Mouse (Mus musculus): ENCODE data around the gene Ube2o. TPM values are rescaled to one million over a fixed set of nuclear protein-coding genes. Genes with fewer than 3 reads are reported as not detected.

Gene Ube2o
- polyA plus RNA-seq, 1 experiment from 2014 or later: 5.2 TPM

- ATAC-seq (ENCODE audit: low read depth): 0 out of 2 replicates have a peak, but pooled peaks have one; percentile 20
Observed at GRCm38 (mm10) chr11:116554171-116554878, 26.9 kb downstream of the Ube2o start.

DNA sequence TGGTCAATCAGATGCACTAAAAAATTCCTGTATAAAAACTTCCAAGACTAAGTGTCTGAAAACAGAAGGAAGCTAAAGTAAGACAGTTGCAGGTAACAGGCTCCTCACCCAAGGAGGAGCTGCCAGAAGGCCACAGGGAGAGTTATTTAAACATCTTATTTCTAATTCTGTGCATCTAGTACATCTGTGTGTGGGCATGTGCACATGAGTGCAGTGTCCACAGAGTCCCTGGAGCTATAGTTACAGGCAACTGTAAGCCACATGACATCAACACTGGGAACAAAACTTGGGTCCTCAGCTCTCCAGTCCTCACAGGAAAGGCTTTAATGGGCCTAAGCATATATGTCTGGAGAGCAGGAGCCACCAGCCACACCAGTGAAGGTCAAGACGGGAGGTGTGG is 29.1 kb downstream of the Ube2o start:
- no peaks in the 10 kb centered on the region for H3K27me3 ChIP-seq (ENCODE audit: control insufficient read depth, insufficient read depth, low read depth, low read length)
- H3K27ac ChIP-seq (ENCODE audit: low read length): no peak overlapping the region
- H3K4me3 ChIP-seq (ENCODE audit: low read length): no peak overlapping the region
- 82% methylated on average over 1 of the region's 1 CpGs for WGBS
- no peak overlapping the region for H3K4me2 ChIP-seq (ENCODE audit: low read depth, low read length)
- no peaks in the 10 kb centered on the region; the same call in 1 of the 2 replicates for H3K36me3 ChIP-seq (ENCODE audit: control insufficient read depth, insufficient read depth, low read length)
- no peak for ATAC-seq (ENCODE audit: low read depth)
- peaks cover 31% of the 10 kb centered on the region for H3K4me1 ChIP-seq (replicated peaks; ENCODE audit: control insufficient read depth, insufficient read depth, low read length)
- H3K9ac ChIP-seq (ENCODE audit: low read length): no peak overlapping the region
- no peaks in the 10 kb centered on the region for H3K9me3 ChIP-seq (ENCODE audit: control insufficient read depth, low read length)

More at GRCm38 (mm10) chr11:116554171-116554878, 26.9 kb downstream of the Ube2o start:
- H3K9me3 ChIP-seq (ENCODE audit: control insufficient read depth, low read length): no peaks in the 10 kb centered on the region
- H3K27ac ChIP-seq (ENCODE audit: low read length): no peak overlapping the region
- H3K9ac ChIP-seq (ENCODE audit: low read length): no peak overlapping the region
- H3K4me3 ChIP-seq (ENCODE audit: low read length): no peak overlapping the region
- no peak overlapping the region for H3K4me2 ChIP-seq (ENCODE audit: low read depth, low read length)
- no peaks in the 10 kb centered on the region for H3K36me3 ChIP-seq (ENCODE audit: control insufficient read depth, insufficient read depth, low read length)
- no peaks in the 10 kb centered on the region for H3K27me3 ChIP-seq (ENCODE audit: control insufficient read depth, insufficient read depth, low read depth, low read length)
- H3K4me1 ChIP-seq (replicated peaks; ENCODE audit: control insufficient read depth, insufficient read depth, low read length): peaks cover 30% of the 10 kb centered on the region
- WGBS: 29% methylated on average over 12 of the region's 12 CpGs

GRCm38 (mm10) chr11:116550748-116551147 is 30.5 kb downstream of the Ube2o start:
- H3K4me1 ChIP-seq (replicated peaks; ENCODE audit: control insufficient read depth, insufficient read depth, low read length): peaks cover 29% of the 10 kb centered on the region
- H3K27ac ChIP-seq (ENCODE audit: low read length): peak overlapping the region; percentile 71
- H3K4me3 ChIP-seq (ENCODE audit: low read length): no peak overlapping the region
- 42% methylated on average over 7 of the region's 7 CpGs for WGBS
- H3K9ac ChIP-seq (ENCODE audit: low read length): peak overlapping the region; percentile 25; the same call in 1 of the 2 replicates
- ATAC-seq (ENCODE audit: low read depth): peak; percentile 85
- H3K9me3 ChIP-seq (ENCODE audit: control insufficient read depth, low read length): no peaks in the 10 kb centered on the region
- H3K36me3 ChIP-seq (ENCODE audit: control insufficient read depth, insufficient read depth, low read length): peaks cover 6% of the 10 kb centered on the region
- H3K27me3 ChIP-seq (ENCODE audit: control insufficient read depth, insufficient read depth, low read depth, low read length): no peaks in the 10 kb centered on the region
- no peak overlapping the region for H3K4me2 ChIP-seq (ENCODE audit: low read depth, low read length)

- Histone ChIP-seq H3K27ac (ENCODE audit: low read length) (peak overlapping the region; percentile 35), H3K9ac (ENCODE audit: low read length) (no peak overlapping the region), H3K4me3 (ENCODE audit: low read length) (no peak overlapping the region), H3K36me3 (ENCODE audit: control insufficient read depth, insufficient read depth, low read length) (peaks cover 13% of the 10 kb centered on the region), H3K9me3 (ENCODE audit: control insufficient read depth, low read length) (no peaks in the 10 kb centered on the region), H3K4me1 (replicated peaks; ENCODE audit: control insufficient read depth, insufficient read depth, low read length) (peaks cover 26% of the 10 kb centered on the region), H3K27me3 (ENCODE audit: control insufficient read depth, insufficient read depth, low read depth, low read length) (no peaks in the 10 kb centered on the region), H3K4me2 (ENCODE audit: low read depth, low read length) (no peak overlapping the region)
- ATAC-seq (ENCODE audit: low read depth): no peak
- WGBS: 76% methylated on average over 11 of the region's 11 CpGs
Observed at GRCm38 (mm10) chr11:116549273-116550038, 31.8 kb downstream of the Ube2o start.

DNA sequence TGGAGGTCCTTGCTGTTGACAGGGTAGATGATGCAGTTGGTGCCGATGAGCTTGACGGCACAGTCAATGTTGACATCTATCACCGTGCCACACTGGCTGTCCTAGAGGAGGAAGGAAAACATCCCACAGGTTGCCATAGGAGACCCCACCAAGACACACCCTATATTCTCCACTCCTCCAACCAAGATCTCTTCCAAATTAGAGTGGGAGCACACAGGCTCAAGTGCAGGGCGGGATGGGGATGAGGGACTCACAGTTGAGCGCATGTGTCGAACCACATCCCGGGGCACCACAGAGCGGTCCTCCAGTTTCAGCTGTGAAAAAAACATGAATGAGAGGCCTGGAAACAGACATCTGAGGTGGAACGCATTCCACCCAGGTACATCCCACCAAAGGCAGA is 32.5 kb downstream of the Ube2o start:
- Histone ChIP-seq H3K4me3 (ENCODE audit: low read length) (no peak overlapping the region), H3K4me1 (replicated peaks; ENCODE audit: control insufficient read depth, insufficient read depth, low read length) (peaks cover 23% of the 10 kb centered on the region), H3K4me2 (ENCODE audit: low read depth, low read length) (no peak overlapping the region), H3K27ac (ENCODE audit: low read length) (no peak overlapping the region), H3K9me3 (ENCODE audit: control insufficient read depth, low read length) (no peaks in the 10 kb centered on the region), H3K36me3 (ENCODE audit: control insufficient read depth, insufficient read depth, low read length) (peaks cover 17% of the 10 kb centered on the region), H3K9ac (ENCODE audit: low read length) (no peak overlapping the region), H3K27me3 (ENCODE audit: control insufficient read depth, insufficient read depth, low read depth, low read length) (no peaks in the 10 kb centered on the region)
- no peak for ATAC-seq (ENCODE audit: low read depth)
- WGBS: 94% methylated on average over 9 of the region's 9 CpGs

GRCm38 (mm10) chr11:116547296-116548060 is 33.8 kb downstream of the Ube2o start:
- H3K4me1 ChIP-seq (replicated peaks; ENCODE audit: control insufficient read depth, insufficient read depth, low read length): peaks cover 23% of the 10 kb centered on the region
- H3K27ac ChIP-seq (ENCODE audit: low read length): no peak overlapping the region
- WGBS: 72% methylated on average over 17 of the region's 17 CpGs
- no peak overlapping the region; the same call in 1 of the 2 replicates for H3K9ac ChIP-seq (ENCODE audit: low read length)
- H3K27me3 ChIP-seq (ENCODE audit: control insufficient read depth, insufficient read depth, low read depth, low read length): no peaks in the 10 kb centered on the region
- H3K36me3 ChIP-seq (ENCODE audit: control insufficient read depth, insufficient read depth, low read length): peaks cover 27% of the 10 kb centered on the region
- no peak for ATAC-seq (ENCODE audit: low read depth)
- H3K9me3 ChIP-seq (ENCODE audit: control insufficient read depth, low read length): no peaks in the 10 kb centered on the region
- H3K4me3 ChIP-seq (ENCODE audit: low read length): no peak overlapping the region
- H3K4me2 ChIP-seq (ENCODE audit: low read depth, low read length): no peak overlapping the region

DNA sequence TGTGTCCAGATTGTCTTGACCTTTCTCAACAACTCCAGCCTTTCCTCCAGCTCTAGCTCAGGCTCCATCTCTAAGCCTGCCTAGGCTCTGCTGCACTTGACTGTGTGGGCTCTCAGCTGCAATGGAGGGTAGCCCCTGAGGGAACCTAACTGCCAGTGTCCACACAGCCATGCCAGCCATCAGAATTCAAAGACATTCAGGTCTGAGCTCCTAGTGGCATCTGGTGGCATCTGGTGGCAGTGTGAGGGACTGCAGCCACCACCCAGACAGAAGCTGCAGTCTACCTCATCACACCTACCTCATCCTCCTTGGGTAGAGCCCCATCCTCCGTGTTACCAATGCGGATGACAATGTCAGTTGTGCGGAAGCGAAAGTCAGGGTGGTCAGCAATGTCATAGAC is 38.1 kb downstream of the Ube2o start:
- Histone ChIP-seq H3K27ac (ENCODE audit: low read length) (no peak overlapping the region), H3K4me3 (ENCODE audit: low read length) (no peak overlapping the region), H3K27me3 (ENCODE audit: control insufficient read depth, insufficient read depth, low read depth, low read length) (no peaks in the 10 kb centered on the region), H3K9ac (ENCODE audit: low read length) (no peak overlapping the region), H3K4me1 (replicated peaks; ENCODE audit: control insufficient read depth, insufficient read depth, low read length) (no peaks in the 10 kb centered on the region), H3K36me3 (ENCODE audit: control insufficient read depth, insufficient read depth, low read length) (peaks cover 47% of the 10 kb centered on the region), H3K4me2 (ENCODE audit: low read depth, low read length) (no peak overlapping the region), H3K9me3 (ENCODE audit: control insufficient read depth, low read length) (no peaks in the 10 kb centered on the region)
- no peak for ATAC-seq (ENCODE audit: low read depth)
- 73% methylated on average over 4 of the region's 4 CpGs for WGBS

DNA sequence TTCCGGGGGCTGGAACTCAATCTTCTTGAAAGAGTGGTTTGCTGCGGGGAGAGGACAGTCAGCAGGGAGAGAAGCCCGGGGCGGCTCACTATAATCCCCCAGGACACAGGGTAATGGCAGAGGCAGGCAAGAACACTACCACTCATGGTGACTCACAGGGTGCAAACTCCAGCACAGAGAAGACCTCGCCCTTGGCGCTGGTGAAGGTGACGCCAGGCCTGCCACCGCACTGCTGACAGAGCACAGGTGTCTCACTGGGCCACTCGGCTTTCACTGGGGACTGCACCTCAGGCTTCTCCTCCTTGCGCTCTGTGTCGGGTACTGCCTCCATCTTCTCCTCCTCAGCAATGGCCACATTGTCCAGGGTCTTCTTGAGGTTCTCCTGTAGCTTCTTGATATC is 40.1 kb downstream of the Ube2o start:
- Histone ChIP-seq H3K9ac (ENCODE audit: low read length) (no peak overlapping the region), H3K9me3 (ENCODE audit: control insufficient read depth, low read length) (no peaks in the 10 kb centered on the region), H3K4me3 (ENCODE audit: low read length) (no peak overlapping the region), H3K27me3 (ENCODE audit: control insufficient read depth, insufficient read depth, low read depth, low read length) (no peaks in the 10 kb centered on the region), H3K27ac (ENCODE audit: low read length) (no peak overlapping the region), H3K4me1 (replicated peaks; ENCODE audit: control insufficient read depth, insufficient read depth, low read length) (no peaks in the 10 kb centered on the region), H3K4me2 (ENCODE audit: low read depth, low read length) (no peak overlapping the region), H3K36me3 (ENCODE audit: control insufficient read depth, insufficient read depth, low read length) (peaks cover 45% of the 10 kb centered on the region)
- ATAC-seq (ENCODE audit: low read depth): no peak
- WGBS: 95% methylated on average over 11 of the region's 11 CpGs

Data from lung, embryonic 16.5 days (tissue).